Mouse (Mus musculus): Measurements from ENCODE around the gene Olfr868. TPM values are rescaled to one million over a fixed set of nuclear protein-coding genes. Genes with fewer than 3 reads are reported as not detected.

Olfr868 gene
- not detected in 2 replicates for polyA plus RNA-seq (2012; rRNA removed)

GRCm38 (mm10) chr9:20098326-20098725, at the start of gene Olfr868:
TSS of gene Olfr868 (plus strand) at chr9:20098626.

GRCm38 (mm10) chr9:20057462-20057861, 41.0 kb upstream of the Olfr868 start, which contains the start of gene Olfr867:
TSS of gene Olfr867 (minus strand) at chr9:20057562.

GRCm38 (mm10) chr9:20128709-20129108, 30.3 kb downstream of the Olfr868 start, which contains the start of gene Olfr869:
TSS of gene Olfr869 (plus strand) at chr9:20129009.

Other genes starting within 250 kb of the Olfr868 start
- not detected in 2 replicates for gene Olfr860, start 248.9 kb upstream of the Olfr868 start, polyA plus RNA-seq (2012; rRNA removed)
- not detected in 2 replicates for gene Olfr862, start 210.6 kb upstream of the Olfr868 start, polyA plus RNA-seq (2012; rRNA removed)
- gene Olfr77, start 181.8 kb upstream of the Olfr868 start, polyA plus RNA-seq (2012; rRNA removed) = not detected in 2 replicates
- gene Olfr866, start 70.6 kb upstream of the Olfr868 start, polyA plus RNA-seq (2012; rRNA removed) = not detected in 2 replicates
- not detected in 2 replicates for gene Olfr867, start 41.1 kb upstream of the Olfr868 start, polyA plus RNA-seq (2012; rRNA removed)
- not detected in 2 replicates for gene Olfr869, start 30.4 kb downstream of the Olfr868 start, polyA plus RNA-seq (2012; rRNA removed)
- gene Olfr870, start 75.4 kb downstream of the Olfr868 start, polyA plus RNA-seq (2012; rRNA removed) = not detected in 2 replicates
- not detected in 2 replicates for gene Olfr871, start 113.6 kb downstream of the Olfr868 start, polyA plus RNA-seq (2012; rRNA removed)
- gene Olfr872, start 138.5 kb downstream of the Olfr868 start, polyA plus RNA-seq (2012; rRNA removed) = not detected in 2 replicates
- gene Olfr39, start 183.7 kb downstream of the Olfr868 start, polyA plus RNA-seq (2012; rRNA removed) = not detected in 2 replicates
- gene Olfr873, start 199.9 kb downstream of the Olfr868 start, polyA plus RNA-seq (2012; rRNA removed) = not detected in 2 replicates
- 0.09 and 0.12 TPM in 2 replicates for gene Olfr18, start 237.5 kb downstream of the Olfr868 start, polyA plus RNA-seq (2012; rRNA removed)

Data from central nervous system, embryonic 18 days (tissue).